Mouse (Mus musculus) spleen, postnatal 14 days (tissue): Measurements from ENCODE around the gene Adamts13.

Experiments
- DNase-seq, 2 experiments: peaks; one replicate each; pipeline ENCODE4 v3.0.0; 2021 to 2022; ENCODE audit warnings: low spot score in 2 of 2

The Adamts13 gene

DNA sequence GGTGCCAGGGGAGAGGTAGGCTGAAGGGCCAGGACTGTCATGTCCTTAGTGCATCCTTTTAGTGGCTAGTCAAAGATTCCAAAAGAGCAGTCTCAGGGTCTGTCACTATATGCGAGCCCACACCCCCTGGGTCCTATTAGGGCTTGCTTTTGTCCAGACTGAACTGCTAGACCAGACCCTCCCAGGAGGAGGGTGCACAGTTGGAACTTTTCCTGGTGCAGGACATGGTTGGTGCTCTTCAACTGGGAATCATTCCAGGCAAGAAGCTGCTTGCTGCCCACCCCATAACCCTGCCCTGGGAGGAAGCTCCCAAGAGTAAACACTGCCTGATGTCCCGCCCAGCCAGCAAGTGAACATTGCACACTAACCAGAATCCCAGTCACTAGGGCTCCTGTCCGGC is at the start of gene Adamts13:
Gene Adamts13, plus strand, starts transcription at position 301 of the 400 bp plus-strand sequence.
- DNase-seq, result no peak

DNA sequence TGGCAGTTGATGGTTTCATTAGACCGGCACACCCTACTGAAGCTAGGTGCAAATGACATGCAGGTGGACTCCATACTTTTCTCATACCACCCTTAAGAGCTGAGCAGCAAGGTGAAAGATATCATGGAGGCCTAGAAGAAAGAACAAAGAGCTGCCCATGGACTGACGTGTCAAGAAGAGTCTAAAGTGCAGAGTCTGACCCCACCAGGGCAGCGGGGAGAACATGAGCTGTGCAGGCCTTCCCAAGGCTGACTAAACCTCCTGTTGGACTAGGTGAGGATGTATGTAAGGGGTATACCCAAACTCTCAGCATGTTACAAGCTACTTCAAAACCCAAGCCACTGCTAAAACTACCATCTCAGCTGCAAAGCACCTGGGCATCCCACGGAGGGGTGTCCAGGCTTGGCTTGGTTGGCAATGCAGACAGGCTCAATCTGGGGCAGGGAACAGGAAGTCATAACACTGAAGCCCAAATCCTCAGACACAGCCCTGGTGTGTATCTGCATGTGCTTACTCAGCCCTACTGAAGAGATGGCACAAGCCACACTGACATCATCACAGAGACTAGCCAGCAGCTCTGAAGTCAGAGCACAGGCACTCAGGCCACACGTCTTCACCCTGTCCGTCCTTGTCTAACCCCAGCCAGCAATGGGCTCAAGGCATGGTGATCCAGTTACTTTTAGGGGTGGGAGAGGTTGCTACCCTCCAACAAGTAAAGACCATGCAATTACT is 45.3 kb upstream of the Adamts13 start:
- DNase-seq, result no peak

DNA sequence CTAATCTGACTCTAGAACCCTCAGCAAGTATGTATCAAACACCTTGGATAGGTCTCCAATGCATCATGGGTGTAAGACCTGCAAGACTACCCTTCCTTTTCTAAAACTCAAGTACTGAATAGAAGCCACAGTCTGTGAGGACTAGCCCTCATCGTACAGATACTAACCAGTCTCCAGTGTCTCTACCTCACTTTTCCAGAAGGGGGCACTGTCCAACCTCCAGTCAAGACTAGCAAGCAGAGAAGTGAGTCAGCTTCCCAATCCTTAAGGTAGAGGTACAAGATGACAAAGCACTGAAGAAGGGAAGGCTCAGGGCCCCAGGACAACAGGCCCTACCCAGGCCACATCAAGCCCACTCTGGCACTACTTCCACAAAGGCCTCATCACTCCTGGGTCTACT is 42.8 kb upstream of the Adamts13 start:
- peak; percentile 29 to 67 for DNase-seq

DNA sequence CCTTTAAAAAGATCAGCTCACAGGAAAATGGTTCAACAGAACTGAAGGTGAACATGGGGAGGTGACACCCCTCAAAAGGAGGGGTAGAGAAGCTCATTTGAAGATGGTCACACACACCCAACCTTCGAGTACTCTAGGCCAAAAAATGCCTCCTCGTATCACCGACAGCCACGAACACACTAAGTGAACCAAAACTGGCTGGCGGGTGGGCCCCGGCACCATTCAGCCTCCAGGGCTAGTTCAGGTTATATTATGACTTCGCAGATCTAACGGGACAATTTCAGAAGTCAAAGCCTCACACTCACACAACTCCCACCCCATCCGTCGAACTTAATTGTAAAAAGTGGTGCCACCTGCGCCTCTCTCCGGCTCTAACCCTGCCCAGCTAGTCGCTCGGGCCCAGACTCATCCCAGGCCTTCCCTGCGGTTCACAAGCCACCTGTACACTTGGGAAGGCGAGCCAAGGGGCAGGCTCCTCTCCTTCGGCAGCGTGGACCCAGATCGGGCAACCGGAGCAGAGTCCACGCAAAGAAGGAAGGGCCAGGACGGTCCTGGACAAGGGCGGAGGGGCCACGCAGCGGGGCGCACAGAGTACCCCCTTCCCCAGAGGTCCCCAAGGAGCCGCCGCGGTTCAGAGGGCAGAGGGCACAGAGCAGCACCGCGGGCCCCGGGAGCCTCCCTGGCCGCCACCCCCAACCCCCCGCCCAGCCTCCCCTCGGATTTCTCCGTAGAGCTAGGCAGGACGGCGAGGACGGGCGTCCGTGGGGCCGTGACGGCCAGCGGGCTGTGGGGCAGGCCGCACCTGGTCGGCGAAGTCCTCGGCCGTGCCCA is 40.5 kb upstream of the Adamts13 start:
- DNase-seq, result peak in 1 of 2 experiments; percentile 21

DNA sequence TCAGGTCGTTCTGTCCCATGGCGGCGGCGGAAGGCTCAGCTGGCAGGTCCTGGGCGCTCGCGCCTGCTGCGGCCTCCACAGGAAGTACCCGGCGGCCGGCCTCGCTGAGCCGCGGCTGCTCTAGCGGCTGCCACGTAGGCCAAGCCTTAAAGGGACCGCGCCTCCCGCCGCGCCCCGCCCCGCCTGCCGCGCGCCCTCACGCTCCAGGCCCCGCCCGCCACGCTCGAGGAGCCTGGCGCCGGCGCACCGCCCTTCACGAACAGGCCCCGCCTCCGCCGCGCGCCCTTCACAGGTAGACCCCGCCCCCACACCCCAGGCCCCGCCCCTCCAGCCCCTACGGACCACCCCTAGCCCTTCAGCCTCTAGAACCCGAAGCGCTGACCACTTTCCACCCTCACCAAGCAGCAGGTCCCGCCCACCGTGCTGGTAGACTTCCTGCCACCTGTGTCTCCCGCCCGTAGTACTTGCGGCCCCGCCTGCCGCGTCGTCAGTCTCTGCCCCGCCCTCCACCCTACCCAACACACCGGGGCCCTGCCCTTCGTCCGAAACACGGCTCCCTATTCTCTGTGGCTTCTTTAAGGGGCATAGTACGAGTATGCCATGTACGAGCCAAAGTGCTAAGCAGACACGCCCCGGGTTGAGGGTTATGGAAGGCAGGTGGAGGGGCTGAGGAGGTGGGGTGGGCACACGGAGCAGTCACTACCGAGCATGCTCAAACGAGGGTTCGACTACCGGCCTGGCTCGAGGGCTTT is 39.7 kb upstream of the Adamts13 start, which contains the start of the genes Surf4 and Stkld1:
Gene Surf4, minus strand, starts transcription at position 625 of the 752 bp plus-strand sequence.
Gene Stkld1, plus strand, starts transcription at position 744 of the 752 bp plus-strand sequence.
- peak; percentile 87 to 90 for DNase-seq

DNA sequence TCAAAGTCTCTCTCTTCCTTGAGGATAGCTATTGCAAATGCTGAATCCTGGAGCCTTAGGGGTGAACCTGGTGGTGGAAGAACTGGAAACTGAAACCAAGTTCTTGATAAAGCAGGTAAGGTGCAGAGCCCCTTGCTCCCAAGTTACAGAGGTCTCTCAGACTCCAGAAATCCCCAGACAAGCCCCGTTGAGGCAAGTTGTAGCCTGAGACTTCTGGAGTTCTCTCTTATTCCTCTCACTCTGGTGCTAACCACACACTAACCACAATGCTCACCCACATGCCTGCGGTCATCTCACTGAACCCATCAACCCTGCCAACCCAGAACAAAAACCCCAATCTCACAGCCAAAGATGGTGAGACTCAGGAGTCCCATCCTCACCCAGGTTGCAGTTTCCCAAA is 37.9 kb upstream of the Adamts13 start:
- DNase-seq, result no peak

DNA sequence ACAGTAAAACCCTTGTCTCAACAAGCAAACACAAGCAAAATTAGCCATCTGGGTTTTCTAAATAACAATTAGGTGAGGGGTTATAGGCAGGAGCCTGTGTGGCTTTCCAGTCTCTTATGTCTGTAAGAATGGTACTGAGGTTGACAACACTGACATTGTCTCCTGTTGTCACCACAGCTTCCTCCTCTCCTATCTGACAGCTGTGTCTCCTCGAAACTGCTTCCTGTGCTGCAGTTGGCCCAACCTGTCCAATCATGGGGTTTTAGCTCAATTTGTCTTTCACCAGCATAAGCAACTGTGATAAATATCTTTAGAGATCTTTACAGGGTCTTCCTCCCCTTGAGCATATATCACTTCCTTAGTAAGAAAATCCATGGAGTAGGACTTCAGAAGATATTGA is 36.8 kb upstream of the Adamts13 start:
- no peak for DNase-seq

DNA sequence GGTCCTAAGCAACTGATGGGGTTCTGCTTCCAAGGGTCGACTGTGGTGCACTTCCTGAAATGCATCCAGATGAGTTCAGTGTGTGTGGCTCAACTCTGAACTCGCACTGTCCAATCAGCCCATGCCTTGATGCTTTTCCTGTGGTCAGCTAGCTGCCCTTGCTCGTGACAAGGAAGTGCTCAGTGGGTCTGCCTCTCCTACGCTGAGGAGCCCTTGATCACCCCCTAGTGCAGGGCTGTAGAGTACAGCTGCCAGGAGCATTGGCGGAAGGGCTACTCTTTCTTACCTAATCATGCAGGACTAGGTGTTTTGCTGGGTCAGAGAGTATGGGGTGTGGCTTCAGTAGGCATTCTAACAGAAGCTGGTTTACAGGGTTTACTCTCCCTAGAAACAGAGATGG is 31.7 kb upstream of the Adamts13 start:
- no peak for DNase-seq

DNA sequence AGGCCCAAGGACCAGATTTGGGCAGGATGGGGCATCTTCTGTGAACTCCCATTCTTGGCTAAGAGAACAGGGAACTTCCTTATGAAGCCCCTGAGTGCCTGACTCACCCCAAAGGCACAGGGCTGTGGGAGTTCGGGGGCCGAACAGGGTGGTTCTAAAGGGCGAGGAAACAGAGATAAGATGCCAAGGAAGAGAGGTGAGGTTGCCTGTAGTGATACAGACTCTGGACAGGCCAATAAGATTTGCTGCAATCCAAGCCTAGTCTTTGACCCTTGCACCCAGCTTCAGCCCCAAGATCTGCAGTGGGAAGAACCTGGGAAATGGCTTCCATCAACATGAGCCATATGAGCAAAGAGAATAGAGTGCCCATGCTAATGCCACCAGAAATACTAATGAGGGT is 30.0 kb upstream of the Adamts13 start:
- no peak for DNase-seq

DNA sequence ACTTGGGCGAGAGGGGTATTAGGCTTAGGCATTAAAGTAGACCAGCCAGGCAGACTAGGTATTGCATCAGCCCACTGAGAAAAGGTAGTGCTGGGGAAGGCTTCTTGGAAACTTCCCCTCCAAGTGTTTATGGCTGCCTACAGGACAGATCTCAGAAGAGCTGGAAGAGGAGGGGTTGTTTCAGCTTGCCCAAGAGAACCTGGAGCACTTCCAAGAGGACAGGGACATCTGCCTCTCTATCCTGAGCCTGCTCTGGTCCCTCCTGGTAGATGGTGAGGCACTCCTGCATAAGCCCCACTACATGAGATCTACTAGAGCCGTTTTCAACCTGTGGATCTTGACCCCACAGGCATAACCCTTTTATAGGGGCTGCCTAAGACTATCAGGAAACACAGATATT is 22.8 kb upstream of the Adamts13 start:
- no peak for DNase-seq

DNA sequence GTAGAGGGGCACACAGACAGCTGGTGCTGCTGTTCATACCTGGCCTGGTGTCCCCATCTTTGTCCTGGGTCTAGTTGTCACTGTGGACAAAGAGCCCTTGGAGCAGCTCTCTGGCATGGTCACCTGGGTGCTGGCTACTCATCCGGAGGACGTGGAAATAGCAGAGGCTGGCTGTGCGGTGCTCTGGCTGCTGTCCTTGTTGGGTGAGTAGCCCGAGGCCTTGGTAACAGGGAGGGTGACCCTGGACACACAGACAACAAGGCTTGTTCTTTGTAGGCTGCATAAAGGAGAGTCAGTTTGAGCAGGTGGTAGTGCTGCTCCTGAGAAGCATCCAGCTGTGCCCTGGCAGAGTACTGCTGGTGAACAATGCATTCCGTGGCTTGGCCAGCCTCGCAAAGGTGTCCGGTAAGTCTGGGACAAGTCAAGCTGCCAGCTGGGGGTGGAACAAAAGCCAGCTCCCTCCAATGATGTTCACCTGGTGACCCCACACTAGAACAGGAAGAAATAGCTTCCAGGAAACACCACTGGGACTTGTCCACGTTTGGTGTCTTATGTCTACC is 21.8 kb upstream of the Adamts13 start:
- DNase-seq, result no peak

DNA sequence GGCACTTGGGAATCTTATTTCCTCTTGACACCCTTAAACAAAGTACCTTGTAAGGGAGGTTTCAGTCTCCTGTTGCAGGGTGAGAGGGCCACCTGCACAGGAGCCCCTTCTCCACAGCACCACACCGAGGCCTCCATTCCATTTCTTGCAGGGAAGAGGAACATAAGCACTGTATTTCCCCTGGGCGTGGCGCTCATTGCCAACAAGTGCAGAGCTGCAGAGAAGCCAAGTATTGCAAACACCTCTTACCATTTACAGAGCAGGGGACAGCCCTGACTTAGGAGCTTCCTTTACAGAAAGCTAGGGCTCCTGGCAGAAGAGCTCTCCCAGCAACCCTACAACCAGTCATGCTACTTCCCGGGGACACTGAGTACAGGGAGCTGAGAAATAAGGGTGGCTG is 21.0 kb upstream of the Adamts13 start:
- no peak for DNase-seq

DNA sequence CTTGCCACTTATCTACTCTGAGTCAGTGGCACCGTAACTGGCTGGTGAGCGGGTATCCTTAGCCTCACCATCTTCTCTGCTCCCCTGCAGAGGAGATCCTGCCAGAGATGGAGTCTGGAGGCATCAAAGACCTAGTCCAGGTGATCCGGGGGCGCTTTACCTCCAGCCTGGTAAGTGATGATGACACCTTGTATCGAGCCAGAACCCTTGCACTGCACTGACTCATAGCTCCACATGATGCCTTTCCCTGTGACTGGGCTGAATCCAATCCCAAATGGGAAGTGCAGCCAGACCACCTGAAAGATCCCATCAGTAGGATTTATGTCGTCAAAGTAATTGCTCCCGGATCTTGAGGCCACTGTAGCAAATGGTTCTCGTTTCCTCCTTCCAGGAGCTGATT is 20.4 kb upstream of the Adamts13 start:
- no peak for DNase-seq

DNA sequence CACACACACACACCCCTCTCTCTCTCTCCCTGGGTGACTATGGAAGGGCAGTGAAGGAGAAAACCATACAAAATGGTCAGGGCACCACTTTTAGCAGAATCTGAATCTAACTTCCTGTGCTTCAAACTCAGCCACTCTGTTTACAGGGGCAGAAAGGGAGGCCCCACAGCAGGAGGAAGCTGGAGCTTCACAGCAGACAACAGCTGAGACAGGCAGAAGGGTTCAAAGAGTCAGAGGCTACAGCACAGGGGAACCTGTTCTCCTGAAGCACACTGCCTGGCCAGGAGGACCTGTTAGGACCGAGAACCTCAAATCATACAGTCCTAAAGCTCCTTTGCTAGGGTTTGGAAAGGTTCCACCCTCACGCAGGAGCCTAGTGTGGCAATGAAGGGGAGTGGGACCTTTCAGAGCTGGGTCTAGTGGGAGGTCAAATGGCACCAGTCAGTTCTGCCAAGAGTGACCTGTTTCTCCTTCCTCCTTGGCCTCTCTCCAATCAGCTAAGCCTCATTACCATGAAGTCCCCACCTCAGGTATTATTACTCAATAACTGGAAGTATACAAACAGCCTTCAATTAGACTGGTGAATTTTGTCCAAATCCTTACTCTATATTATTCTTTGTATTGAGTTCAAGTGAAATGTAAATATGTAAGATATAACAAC is 18.4 kb upstream of the Adamts13 start:
- no peak for DNase-seq

DNA sequence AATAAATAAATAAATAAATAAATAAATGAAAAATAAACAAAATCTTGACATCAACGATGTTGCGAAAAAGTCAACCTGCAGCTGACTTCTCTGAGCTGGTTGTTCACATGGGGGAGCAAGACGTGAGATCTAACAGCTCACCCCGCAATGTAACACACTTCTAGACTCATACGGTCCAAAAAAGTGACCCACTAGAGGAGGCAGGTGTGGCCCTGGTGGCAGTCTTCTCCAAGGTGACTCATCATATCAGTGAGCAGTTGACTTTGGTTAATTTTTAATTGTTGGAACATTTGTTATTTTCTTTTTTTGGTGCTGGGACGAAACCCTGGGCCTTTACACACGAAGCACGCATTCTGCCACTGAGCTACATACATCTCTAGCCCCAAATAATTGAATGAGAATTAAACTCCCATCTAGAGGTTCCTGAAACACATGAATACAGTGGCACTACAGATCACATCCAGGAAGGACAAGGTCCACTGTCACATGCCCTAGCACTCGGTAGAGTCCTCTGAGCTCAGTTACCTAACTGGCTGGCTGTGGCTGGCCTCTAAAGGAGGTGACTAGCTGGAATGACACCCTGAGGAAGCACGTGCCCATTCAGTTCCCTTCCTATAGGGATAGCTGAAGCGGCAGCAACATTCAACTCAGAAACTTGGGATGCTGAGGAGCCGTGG is 16.3 kb upstream of the Adamts13 start:
- DNase-seq, result no peak

DNA sequence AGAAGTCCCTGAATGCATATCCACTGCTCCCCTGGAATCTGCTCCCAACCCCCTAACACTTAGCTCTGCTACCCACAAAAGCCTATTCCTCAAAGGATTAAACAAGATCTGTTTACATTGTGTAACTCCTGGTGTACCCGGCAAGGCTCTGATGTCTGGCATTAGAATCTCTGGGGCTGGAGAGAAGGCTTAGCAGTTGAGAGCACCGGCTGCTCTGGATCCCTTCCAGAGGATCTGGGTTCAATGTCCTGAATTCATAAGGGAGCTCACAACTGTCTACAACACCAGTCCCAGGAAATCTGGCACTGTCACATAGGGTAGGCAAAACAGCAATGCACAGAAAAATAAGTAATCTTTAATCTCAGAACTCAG is 15.7 kb upstream of the Adamts13 start:
- no peak for DNase-seq

DNA sequence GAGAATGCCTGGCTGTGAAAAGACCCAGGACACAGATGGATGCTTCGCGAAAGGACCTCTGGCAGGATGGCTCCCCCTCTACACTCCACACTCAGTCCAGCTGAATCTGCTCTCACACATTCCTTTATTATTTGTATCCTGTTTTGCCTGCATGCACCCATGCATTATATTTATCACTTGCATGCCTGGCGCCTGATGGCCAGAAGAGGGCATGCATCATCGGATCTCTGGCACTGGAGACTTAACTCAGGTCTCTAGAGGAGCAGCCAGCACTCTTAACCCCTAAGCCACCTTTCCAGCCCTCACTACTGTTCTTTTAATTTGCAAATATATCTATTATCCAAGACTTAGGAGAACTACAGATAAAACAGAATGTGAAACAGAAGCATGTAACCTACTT is 12.5 kb upstream of the Adamts13 start:
- DNase-seq, result no peak

DNA sequence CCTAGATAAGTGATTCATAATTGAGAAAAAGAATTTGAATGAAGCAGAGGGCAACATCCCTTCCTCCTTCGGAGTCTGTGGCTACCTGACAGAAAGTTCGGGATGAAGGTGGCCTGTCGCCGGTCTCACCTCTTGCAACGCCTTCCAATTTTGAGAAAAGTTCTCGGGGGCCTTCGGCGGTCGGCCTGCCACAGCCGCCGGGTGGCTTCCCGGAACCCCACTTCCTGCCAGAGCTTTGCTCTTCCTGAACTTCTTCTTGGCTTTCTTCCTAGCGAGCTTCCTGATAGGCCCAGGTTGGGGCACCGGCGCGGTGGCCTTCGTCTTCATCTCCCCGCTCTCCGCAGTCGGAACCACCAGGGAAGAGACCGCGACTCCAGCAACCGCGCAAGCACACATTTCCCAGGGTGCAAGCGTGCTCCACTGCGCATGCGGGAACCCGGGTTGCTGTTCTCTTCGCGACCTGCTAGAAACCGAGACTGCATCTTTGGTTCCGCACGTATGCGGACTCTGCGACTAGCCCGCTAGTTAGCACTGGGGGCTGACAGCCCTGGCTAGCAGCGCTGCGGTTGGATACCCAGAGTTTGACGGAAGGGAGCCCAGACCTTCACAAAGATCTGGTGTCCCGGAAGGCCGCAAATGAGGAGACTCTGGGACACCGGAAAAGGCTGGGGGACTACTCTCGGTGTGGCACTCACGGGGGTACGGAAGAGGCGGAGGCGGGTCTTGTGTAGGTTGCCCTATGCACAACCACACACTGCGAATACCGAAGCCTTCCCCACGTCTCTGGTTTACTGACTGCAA is 9.1 kb upstream of the Adamts13 start, which contains the start of gene Rexo4:
Gene Rexo4, minus strand, starts transcription at position 464 of the 801 bp plus-strand sequence.
- DNase-seq, result peak; percentile 86 to 88

DNA sequence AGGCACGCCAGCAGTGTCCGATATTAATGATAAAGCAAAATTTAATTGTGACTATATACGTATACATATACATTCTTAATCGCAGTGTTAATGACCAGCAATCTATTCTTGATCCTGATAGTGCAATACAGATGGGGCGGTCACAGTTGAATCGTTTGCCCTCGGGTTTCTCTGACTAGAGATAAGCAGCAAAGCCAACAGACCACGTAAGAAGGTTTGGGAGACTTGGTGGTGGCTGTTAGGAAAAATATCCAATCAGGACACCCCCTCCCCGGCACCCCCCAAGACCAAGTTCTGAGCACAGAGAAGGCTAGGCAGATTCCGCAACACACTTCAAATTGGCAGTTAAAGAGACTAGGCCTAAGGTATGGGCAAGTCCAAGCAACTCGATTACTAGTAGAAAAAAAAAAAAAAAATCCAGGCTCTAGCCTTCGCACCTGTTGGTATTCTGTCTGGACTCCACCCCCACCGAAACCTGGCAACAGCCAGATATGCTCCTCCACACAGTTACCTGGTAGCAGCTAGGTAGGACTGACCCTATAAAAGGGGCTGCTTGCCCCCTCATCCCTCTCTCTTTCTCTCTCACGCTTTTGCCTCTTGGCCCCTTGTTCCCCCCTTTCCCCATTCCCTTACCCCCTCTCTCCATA is 8.4 kb upstream of the Adamts13 start:
- DNase-seq, result no peak
